ENCODE assay signal across 14 mouse cellular contexts in genomic region chr17:11801226-11801625, GRCm38 (mm10).
"Had no signal": no experiment of that assay in that cellular context is flagged by ENCODE, and none has a peak within 500 bp of the region (broad histone marks: within the 10 kb centered on the region; RNA-seq: fewer than 3 reads in every experiment).

No protein-coding gene starts in this region.

- DNase-seq: gastrocnemius, adult 2 months; gastrocnemius, postnatal 10 days; gastrocnemius, postnatal 25 days; heart, adult 18-20 months; heart, postnatal 14 days; heart, postnatal 36 days; kidney, adult 11 months; kidney, adult 2 months; kidney, adult 9 months; kidney, postnatal 14 days; kidney, postnatal 36 days; liver; liver, embryonic 13.5 days; liver, postnatal 0 days had no signal
